Mouse (Mus musculus) activated CD4-positive, CD25-positive, alpha-beta regulatory T cell, adult 9 weeks (primary cell): ENCODE measurements around the gene Cend1. TPM values are rescaled to one million over a fixed set of nuclear protein-coding genes. Genes with fewer than 3 reads are reported as not detected.

Experiments used
- polyA plus RNA-seq: library from polyadenylated mRNA; unstranded; fragments of 100-300 nt; shearing (Covaris generic); gene quantifications from one replicate; pipeline ENCODE4 v1.2.1, GENCODE M21; 2017

The Cend1 gene
- polyA plus RNA-seq = 0.38 TPM

GRCm38 (mm10) chr7:141429310-141429709, at the start of gene Cend1:
Gene Cend1 (minus strand): TSS chr7:141429491.

DNA sequence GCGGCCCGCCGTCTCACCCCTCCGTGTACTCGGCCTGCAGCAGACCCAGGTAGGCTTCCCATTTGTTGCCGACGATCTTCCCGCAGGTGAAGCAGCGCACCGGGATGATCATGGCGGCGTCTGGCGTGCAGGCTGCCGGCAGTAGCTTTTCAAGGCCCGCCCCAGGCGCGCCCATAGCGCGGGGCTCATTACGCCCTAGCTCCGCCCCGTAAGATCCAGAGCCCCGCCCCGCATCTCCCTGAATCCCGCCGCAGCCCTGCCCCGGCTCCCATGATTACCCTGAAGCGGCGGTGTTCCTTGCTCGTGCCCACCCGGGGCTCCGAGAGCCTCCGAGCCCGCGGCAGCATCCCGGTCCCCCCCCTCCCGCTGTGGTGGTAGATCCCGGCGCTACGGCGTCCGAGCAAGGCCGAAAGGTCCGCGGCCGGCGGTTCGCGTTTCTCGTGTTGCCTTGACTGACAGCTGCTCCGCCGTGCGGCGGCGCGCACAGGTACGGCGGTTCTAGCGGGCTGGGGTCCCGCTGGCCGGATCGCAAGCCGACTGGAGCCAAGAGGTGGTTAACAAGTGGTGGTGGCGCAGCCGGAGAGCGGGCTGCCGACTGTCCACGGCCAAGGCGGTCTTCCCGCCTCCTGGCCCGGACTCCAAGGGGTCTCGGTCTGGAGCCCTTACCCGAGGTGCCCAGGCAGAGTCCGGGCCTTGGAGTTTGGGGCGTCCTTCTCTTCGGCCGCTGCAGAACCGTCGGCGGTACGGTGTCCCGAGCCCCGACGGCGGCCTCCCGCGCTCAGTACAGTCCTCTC, 45.9 kb upstream of the Cend1 start, which contains the start of the genes Polr2l and Tspan4:
Polr2l (minus strand) TSS at position 122 of the 794 bp plus-strand sequence.
Tspan4 (plus strand) TSS at position 230 of the 794 bp plus-strand sequence.

DNA sequence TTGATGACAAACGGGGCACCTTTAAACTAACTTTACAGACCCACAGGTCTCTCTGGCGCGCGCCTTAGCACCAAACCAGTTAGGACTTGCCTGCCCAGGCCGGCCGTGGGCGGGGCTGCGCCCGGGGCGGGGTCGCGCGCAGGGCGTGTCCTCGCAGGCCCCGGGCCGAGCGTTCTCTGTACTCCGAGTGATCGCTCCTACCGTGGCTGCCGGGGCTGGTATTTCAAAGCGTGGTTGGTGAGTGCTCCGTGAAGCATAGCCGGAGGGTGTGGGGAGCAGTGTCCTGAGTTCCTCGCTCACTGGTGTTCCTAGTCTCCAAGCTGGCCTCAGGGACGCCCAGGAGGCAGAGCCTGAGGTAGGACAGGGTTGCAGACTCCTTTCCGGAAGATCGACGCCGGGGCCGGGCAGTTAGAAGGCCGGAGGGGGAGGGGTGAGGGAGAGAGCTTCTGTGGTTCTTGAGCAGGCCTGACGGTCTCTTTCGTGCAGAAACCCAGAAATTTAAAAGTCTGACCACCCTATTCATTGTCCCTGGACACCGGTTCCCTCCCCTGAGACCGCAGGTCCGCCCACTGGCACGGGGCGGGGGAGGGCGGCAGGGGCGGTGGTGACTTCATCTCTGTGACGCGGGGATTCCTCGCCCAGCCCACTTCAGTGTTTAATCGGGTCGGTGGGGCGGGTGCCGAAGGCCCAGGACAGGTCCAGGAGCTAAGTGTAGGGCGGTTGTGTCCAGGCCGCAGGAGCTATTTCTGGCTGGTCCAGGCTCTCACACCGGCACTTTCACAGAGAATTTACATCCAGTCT, 38.1 kb upstream of the Cend1 start, which contains the start of gene Cd151:
Cd151 (plus strand) TSS at position 163 of the 801 bp plus-strand sequence.

GRCm38 (mm10) chr7:141460391-141461113, 31.3 kb upstream of the Cend1 start, which contains the start of gene Cracr2b:
Gene Cracr2b (plus strand): TSS chr7:141461094.

DNA sequence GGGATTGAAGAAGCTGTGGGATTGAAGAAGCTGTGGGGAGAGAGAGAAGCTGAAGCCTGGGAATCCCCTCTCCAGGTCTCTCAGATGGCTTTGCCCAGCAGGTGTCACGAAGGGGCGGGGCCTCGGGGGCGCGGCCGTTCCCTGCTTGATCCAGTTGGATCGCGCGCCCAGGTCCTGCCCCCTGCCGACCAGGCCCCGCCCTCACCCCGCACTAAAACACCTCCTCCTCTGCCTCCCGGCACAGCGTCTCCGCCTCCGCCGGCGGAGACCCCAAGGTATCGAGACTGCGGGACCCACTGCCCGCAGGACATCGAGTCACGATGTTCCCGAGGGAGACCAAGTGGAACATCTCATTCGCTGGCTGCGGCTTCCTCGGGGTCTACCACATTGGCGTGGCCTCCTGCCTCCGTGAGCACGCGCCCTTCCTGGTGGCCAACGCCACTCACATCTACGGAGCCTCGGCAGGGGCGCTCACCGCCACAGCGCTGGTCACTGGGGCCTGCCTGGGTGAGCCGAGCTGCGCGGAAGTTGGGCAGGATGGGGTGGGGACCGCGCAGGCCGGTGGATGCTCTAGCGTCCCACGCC, 25.8 kb upstream of the Cend1 start, which contains the start of gene Pnpla2:
Pnpla2 (plus strand) TSS at position 232 of the 585 bp plus-strand sequence.

DNA sequence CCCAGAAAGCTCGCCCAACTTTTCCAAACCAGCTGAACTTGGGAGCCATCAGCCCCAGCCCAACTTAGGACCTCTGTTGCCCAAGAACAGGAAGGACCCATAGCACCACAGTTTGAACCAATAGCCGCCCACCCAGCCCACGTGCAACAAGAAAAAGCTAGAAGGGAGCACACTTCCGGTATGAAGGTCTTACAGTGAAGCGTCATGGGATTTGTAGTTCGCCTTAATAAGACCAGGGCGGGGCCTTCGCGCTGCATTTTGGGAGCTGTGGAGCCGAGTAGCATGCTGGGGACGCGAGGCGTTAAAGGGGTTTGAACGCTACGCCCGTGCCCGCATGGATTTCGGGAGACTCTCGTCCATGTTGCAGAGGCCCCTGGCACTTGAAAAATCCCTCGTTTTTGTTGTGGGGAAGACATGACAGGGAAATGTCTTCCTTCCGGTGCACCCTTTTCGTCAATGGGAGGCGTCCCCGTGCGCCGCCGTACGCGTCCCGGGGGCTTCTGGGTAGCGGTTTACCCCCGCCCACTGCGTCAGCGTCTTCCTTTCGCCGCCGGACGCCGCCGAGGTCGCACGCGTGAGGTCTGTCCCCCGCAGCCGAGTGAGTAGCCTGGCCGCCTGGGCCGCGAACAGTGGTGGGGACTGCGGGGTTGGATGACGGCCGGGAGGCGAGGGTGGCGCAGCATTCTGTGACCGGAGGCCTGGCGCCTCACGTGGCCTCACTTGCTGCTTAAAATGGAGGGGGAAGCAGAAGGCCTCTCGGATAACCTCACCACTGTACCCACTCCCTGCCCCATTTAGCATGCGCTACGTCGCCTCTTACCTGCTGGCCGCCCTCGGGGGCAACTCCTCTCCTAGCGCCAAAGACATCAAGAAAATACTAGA, 18.1 kb upstream of the Cend1 start, which contains the start of gene Rplp2:
Rplp2 (plus strand) TSS at position 261 of the 882 bp plus-strand sequence.

DNA sequence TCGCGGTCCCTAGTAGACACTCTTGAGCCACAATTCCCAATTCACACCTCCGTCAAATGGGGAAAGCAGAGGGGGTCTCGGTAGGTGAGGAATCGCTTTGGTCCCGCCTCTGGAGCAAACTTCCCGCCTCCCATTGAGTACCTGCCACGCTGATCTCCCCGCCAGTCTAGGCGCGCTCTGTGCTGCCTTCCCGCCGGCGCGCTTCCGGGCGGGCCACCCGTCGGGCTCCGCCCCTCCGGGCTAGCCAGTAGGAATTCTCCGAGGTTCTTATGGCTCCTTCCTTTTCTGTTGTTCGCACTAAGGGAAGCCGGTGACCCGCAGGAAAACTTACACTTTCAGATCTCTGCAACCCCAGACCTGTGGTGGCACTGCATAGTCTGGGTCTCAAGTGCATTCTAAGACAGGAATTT, 14.5 kb upstream of the Cend1 start, which contains the start of gene Pidd1:
Pidd1 (minus strand) TSS at position 198 of the 410 bp plus-strand sequence.

DNA sequence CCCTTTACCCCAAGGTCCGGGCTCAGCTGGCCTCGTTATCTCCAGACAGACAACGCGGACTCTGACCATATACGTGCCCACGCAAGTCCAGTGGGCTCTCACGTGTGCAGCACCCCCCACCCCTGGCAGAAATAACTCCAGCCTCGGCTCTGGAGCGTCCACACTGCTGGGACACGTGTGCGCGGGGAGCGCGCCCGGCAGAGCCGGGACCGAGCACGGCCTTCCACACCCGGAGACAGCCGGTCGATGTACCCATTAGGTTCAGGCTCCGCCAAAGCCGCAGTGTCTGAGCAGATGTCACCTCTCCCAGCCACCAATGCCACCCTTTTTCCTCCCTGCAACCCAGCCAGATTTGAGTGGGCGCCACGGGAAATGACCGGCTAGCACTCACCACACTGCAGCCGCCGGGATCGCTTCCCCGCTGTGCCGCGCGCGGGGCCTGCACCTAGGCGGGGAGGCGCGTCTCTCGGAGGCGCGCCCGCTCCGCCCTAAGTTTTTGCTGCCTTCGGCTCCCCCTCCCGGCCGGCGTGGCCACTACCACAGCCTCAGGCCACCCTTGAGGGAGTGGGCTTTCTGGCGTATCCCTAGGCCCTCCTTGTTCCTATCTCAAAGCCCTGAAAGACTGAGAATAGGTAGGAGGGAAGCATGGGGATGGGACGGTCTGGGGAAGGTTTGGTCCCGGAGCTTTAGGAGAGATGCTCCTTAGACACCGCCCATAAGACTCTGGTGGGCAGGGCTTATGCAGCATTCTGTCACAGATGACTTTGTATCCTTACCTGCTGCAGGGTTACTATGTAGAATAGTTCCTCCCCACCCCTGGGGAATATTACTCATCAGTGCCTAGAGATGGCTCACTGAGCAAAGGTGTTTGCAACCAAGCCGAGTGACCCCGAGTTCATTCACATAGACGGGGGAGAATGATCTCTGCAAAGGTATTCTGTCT, 8.2 kb upstream of the Cend1 start, which contains the start of gene Slc25a22:
Slc25a22 (minus strand) TSS at position 715 of the 943 bp plus-strand sequence.

GRCm38 (mm10) chr7:141413809-141414584, 15.3 kb downstream of the Cend1 start, which contains the start of gene Gatd1:
Gene Gatd1 (minus strand): TSS chr7:141414136.

GRCm38 (mm10) chr7:141391625-141392551, 37.4 kb downstream of the Cend1 start, which contains the start of gene Taldo1:
Gene Taldo1 (plus strand): TSS chr7:141392199.

Other genes starting within 250 kb of the Cend1 start
- 4.6 TPM for gene Hras, start 235.5 kb downstream of the Cend1 start, polyA plus RNA-seq
- gene Lrrc56, start 235.3 kb downstream of the Cend1 start, polyA plus RNA-seq = 3.6 TPM
- gene Lmntd2, start 215.4 kb downstream of the Cend1 start, polyA plus RNA-seq = 14.3 TPM
- 22.1 TPM for gene Rassf7, start 213.6 kb downstream of the Cend1 start, polyA plus RNA-seq
- gene Phrf1, start 200.7 kb downstream of the Cend1 start, polyA plus RNA-seq = 130 TPM
- 110 TPM for gene Irf7, start 163.0 kb downstream of the Cend1 start, polyA plus RNA-seq
- not detected for gene Cdhr5, start 152.7 kb downstream of the Cend1 start, polyA plus RNA-seq
- not detected for gene Sct, start 150.4 kb downstream of the Cend1 start, polyA plus RNA-seq
- gene Drd4, start 137.5 kb downstream of the Cend1 start, polyA plus RNA-seq = not detected
- gene Deaf1, start 101.8 kb downstream of the Cend1 start, polyA plus RNA-seq = 14.8 TPM
- gene Tmem80, start 101.8 kb downstream of the Cend1 start, polyA plus RNA-seq = 37.9 TPM
- gene Eps8l2, start 90.6 kb downstream of the Cend1 start, polyA plus RNA-seq = not detected
- 364 TPM for gene Taldo1, start 37.3 kb downstream of the Cend1 start, polyA plus RNA-seq
- 82.8 TPM for gene Gatd1, start 15.4 kb downstream of the Cend1 start, polyA plus RNA-seq
- 75.3 TPM for gene Slc25a22, start 8.4 kb upstream of the Cend1 start, polyA plus RNA-seq
- 10.2 TPM for gene Pidd1, start 14.5 kb upstream of the Cend1 start, polyA plus RNA-seq
- gene Rplp2, start 17.9 kb upstream of the Cend1 start, polyA plus RNA-seq = 1,938 TPM
- 87.0 TPM for gene Pnpla2, start 25.7 kb upstream of the Cend1 start, polyA plus RNA-seq
- gene Cracr2b, start 31.6 kb upstream of the Cend1 start, polyA plus RNA-seq = 0.62 TPM
- 7.4 TPM for gene Cd151, start 37.9 kb upstream of the Cend1 start, polyA plus RNA-seq
- gene Polr2l, start 45.6 kb upstream of the Cend1 start, polyA plus RNA-seq = 30.8 TPM
- gene Tspan4, start 45.7 kb upstream of the Cend1 start, polyA plus RNA-seq = 3.1 TPM
- 28.2 TPM for gene Chid1, start 110.4 kb upstream of the Cend1 start, polyA plus RNA-seq
- 21.7 TPM for gene Ap2a2, start 132.7 kb upstream of the Cend1 start, polyA plus RNA-seq
- gene Muc6, start 225.8 kb upstream of the Cend1 start, polyA plus RNA-seq = 0.09 TPM